Mouse (Mus musculus) thymus, adult 2 months (tissue): Measurements from ENCODE around the gene Pla2g2d. TPM values are rescaled to one million over a fixed set of nuclear protein-coding genes. Genes with fewer than 3 reads are reported as not detected.
"Not testable (repeated sequence)": the region's sequence is repeated elsewhere in the genome, so short reads cannot be mapped to it uniquely, and the experiment has no call there.

ENCODE experiments used
- DNase-seq: peaks from one replicate; pipeline ENCODE4 v3.0.0; 2021
- H3K27ac ChIP-seq: fragments of 200-500 bp; 2 replicates; pipeline ENCODE4 v1.5.1; 2012; ENCODE audit warnings: low read length, control low read depth; ENCODE audit not compliant: control insufficient read depth, insufficient read depth
- H3K27me3 ChIP-seq: fragments of 200-500 bp; 2 replicates; pipeline ENCODE4 v1.6.1; 2012; ENCODE audit warnings: mild to moderate bottlenecking, low read length, moderate library complexity, mixed read lengths; ENCODE audit not compliant: control insufficient read depth, insufficient read depth
- H3K36me3 ChIP-seq: fragments of 200-500 bp; 2 replicates; pipeline ENCODE4 v1.6.1; 2012; ENCODE audit warnings: mild to moderate bottlenecking, low read length, moderate library complexity; ENCODE audit not compliant: control insufficient read depth, insufficient read depth
- H3K4me1 ChIP-seq: fragments of 200-500 bp; replicated peaks from 2 replicates; pipeline ENCODE4 v1.6.1; 2012; ENCODE audit warnings: low read length; ENCODE audit not compliant: control insufficient read depth, insufficient read depth
- H3K4me3 ChIP-seq: fragments of 200-500 bp; 2 replicates; pipeline ENCODE4 v1.5.1; 2012; ENCODE audit warnings: mild to moderate bottlenecking, low read length, control low read depth, moderate library complexity; ENCODE audit not compliant: control insufficient read depth, insufficient read depth
- CTCF ChIP-seq: fragments of 200-500 bp; IDR thresholded peaks from 2 replicates; pipeline ENCODE4 v1.5.1; 2012; ENCODE audit warnings: mild to moderate bottlenecking, control low read depth, low read length, moderate library complexity, borderline replicate concordance; ENCODE audit not compliant: control insufficient read depth, poor library complexity, insufficient read depth; ENCODE audit errors: extremely low read depth
- POLR2A ChIP-seq: fragments of 200-500 bp; IDR thresholded peaks from 2 replicates; pipeline ENCODE4 v1.6.1; 2012; ENCODE audit warnings: mild to moderate bottlenecking, low read length, control low read depth, moderate library complexity; ENCODE audit not compliant: control insufficient read depth, poor library complexity, insufficient read depth; ENCODE audit errors: extremely low read depth
- WGBS: fragments of 180-500 bp; shearing (Covaris S2); methylation state at CpG from one replicate; pipeline ENCODE4 v1.1.7; 2018; 5-methylcytosine and 5-hydroxymethylcytosine counted together
- polyA plus RNA-seq: library from polyadenylated mRNA; depleted of rRNA; stranded (reverse); fragments of >200 nt; gene quantifications from 2 replicates; pipeline ENCODE4 v1.2.3, GENCODE M21; 2012

Gene Pla2g2d
- polyA plus RNA-seq, 1 experiment, result 54.4 TPM

- no peak for DNase-seq
- Histone ChIP-seq H3K36me3 (no peaks in the 10 kb centered on the region), H3K4me3 (no peak overlapping the region), H3K27ac (no peak overlapping the region), H3K27me3 (no peaks in the 10 kb centered on the region), H3K4me1 (no peaks in the 10 kb centered on the region)
- TF ChIP-seq CTCF, result no peak
- no peak for TF ChIP-seq POLR2A
- WGBS, result 69% methylated on average over 8 of the region's 8 CpGs
These were observed 29.7 kb downstream of the Pla2g2d start for GRCm38 (mm10) chr4:138805248-138805647.

GRCm38 (mm10) chr4:138806160-138806559 lies 30.6 kb downstream of the Pla2g2d start:
- Histone ChIP-seq H3K27ac (no peak overlapping the region), H3K4me3 (no peak overlapping the region), H3K4me1 (no peaks in the 10 kb centered on the region), H3K36me3 (no peaks in the 10 kb centered on the region), H3K27me3 (no peaks in the 10 kb centered on the region)
- 87% methylated on average over 8 of the region's 8 CpGs for WGBS
- no peak for TF ChIP-seq POLR2A
- no peak for TF ChIP-seq CTCF
- DNase-seq, result no peak

- no peak overlapping the region for H3K27ac ChIP-seq
- TF ChIP-seq POLR2A (no peak), CTCF (no peak)
- 14% methylated on average over 7 of the region's 7 CpGs for WGBS
- no peaks in the 10 kb centered on the region for H3K36me3 ChIP-seq
- H3K27me3 ChIP-seq, result no peaks in the 10 kb centered on the region
- H3K4me1 ChIP-seq, result no peaks in the 10 kb centered on the region
- DNase-seq, result no peak
- H3K4me3 ChIP-seq, result no peak overlapping the region
These were observed 31.5 kb downstream of the Pla2g2d start for GRCm38 (mm10) chr4:138806920-138807541.

GRCm38 (mm10) chr4:138816166-138816565 lies 40.6 kb downstream of the Pla2g2d start:
- Histone ChIP-seq H3K4me1 (no peaks in the 10 kb centered on the region), H3K36me3 (no peaks in the 10 kb centered on the region), H3K4me3 (no peak overlapping the region), H3K27ac (no peak overlapping the region), H3K27me3 (no peaks in the 10 kb centered on the region)
- no peak for DNase-seq
- TF ChIP-seq CTCF (no peak), POLR2A (no peak)
- WGBS, result 89% methylated on average over 9 of the region's 9 CpGs

DNA sequence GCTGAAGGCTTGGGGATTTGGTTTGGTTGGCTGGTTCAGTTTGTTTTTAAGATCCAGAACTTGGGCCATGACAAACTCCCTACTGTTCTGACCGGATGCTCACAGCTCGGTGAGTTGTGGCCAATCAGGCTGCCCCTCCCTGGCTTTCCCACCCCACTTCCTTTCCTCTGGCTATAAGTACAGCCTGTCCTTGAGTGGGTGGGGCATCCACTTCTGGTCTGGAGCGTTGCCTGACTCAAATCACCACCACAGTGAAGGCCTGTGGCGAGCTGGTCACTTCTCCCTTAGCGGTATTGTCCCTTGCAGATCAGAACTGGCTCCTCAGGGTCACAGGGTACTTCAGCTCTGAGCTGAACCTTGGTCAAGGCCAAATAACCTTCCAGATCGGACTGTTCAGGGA lies 42.2 kb downstream of the Pla2g2d start:
- Histone ChIP-seq H3K36me3 (no peaks in the 10 kb centered on the region), H3K27me3 (no peaks in the 10 kb centered on the region), H3K27ac (no peak overlapping the region), H3K4me1 (no peaks in the 10 kb centered on the region), H3K4me3 (no peak overlapping the region)
- TF ChIP-seq CTCF (no peak), POLR2A (no peak)
- DNase-seq, result no peak
- 65% methylated on average over 6 of the region's 6 CpGs for WGBS

- H3K4me1 ChIP-seq, result no peaks in the 10 kb centered on the region
- H3K4me3 ChIP-seq, result no peak overlapping the region
- WGBS, result 76% methylated on average over 8 of the region's 8 CpGs
- no peak overlapping the region for H3K27ac ChIP-seq
- TF ChIP-seq CTCF, result no peak
- TF ChIP-seq POLR2A, result no peak
- H3K36me3 ChIP-seq, result no peaks in the 10 kb centered on the region
- no peak for DNase-seq
- H3K27me3 ChIP-seq, result no peaks in the 10 kb centered on the region
These were observed 43.6 kb downstream of the Pla2g2d start for GRCm38 (mm10) chr4:138819101-138819500.

GRCm38 (mm10) chr4:138821036-138821435 lies 45.5 kb downstream of the Pla2g2d start:
- no peaks in the 10 kb centered on the region for H3K27me3 ChIP-seq
- DNase-seq, result no peak
- H3K4me3 ChIP-seq, result no peak overlapping the region
- H3K4me1 ChIP-seq, result no peaks in the 10 kb centered on the region
- H3K36me3 ChIP-seq, result no peaks in the 10 kb centered on the region
- no peak for TF ChIP-seq POLR2A
- no peak for TF ChIP-seq CTCF
- no peak overlapping the region for H3K27ac ChIP-seq
- WGBS, result 85% methylated on average over 2 of the region's 2 CpGs

DNA sequence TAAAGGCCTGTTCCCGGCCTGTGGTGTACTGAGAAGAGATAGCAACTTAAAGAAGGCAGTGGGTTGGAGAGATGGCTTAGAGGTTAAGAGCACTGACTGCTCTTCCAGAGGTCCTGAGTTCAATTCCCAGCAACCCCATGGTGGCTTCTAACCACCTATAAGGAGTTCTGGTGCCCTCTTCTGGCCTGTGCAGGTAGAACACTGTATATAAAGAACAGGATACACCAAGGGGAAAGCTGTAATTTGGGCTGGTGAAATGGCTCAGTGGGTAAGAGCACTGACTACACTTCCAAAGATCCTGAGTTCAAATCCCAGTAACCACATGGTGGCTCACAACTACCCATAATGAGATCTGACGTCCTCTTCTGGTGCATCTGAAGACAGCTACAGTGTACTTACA lies 48.6 kb downstream of the Pla2g2d start:
- not testable (repeated sequence) for H3K4me3 ChIP-seq, H3K4me1 ChIP-seq, H3K36me3 ChIP-seq, DNase-seq, H3K27ac ChIP-seq, H3K27me3 ChIP-seq
- 86% methylated on average over 2 of the region's 2 CpGs for WGBS
